Mouse (Mus musculus) spleen, postnatal 4 days (tissue): ENCODE data around the gene Inhbb.

Experiments
- DNase-seq, 2 experiments: peaks; one replicate each; pipeline ENCODE4 v3.0.0; 2022; ENCODE audit warnings: low spot score in 2 of 2

Gene Inhbb

GRCm38 (mm10) chr1:119420189-119420983, 1.7 kb downstream of the Inhbb start:
- DNase-seq = no peak

DNA sequence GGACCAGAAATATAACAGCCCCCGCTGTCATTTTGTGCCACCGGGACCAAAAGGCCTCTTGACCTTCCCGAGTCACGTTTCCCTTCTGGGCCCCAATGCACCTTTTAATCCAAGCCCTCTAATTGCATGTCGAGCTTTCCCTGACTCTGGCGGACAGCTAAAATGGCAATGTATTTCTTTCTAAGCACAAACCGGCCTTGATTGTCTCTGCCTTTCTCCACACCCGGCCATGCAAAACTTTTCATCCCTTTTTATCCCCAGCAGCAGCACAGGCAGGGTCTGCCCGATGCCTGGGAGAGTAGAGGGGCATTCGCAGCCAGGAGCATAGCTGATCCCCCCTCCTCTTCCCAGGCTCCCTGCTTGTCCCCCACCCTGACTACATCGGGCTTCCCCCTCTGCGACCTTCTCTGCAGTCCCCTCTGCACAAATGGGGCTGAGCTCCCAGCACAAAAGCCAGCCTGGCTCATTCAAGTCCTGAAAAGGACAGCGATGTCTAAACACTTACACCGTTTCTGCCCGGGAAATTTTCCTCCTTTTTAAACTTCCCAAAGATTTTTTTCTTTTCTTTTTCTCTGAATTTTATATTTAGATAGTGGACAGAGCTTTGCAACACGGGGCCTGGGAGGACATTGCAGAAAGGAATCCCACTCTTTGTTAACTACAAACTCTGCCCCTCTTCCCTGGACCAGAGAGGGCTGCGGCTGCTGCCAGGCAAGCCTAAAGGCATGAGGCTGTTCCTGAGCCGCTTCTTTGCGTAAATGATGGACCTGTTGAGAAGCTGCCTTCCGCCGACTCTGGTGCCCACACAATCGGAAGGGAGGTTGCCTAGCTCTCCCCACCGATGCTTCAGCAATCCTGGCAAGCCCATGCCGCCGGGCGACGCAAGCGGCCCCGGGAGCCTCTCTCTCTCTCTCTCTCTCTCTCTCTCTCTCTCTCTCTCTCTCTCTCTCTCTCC, 2.6 kb downstream of the Inhbb start:
- DNase-seq = no peak

- no peak for DNase-seq
These were observed 4.1 kb downstream of the Inhbb start for GRCm38 (mm10) chr1:119417991-119418390.

GRCm38 (mm10) chr1:119417542-119417941, 4.5 kb downstream of the Inhbb start:
- DNase-seq = no peak

DNA sequence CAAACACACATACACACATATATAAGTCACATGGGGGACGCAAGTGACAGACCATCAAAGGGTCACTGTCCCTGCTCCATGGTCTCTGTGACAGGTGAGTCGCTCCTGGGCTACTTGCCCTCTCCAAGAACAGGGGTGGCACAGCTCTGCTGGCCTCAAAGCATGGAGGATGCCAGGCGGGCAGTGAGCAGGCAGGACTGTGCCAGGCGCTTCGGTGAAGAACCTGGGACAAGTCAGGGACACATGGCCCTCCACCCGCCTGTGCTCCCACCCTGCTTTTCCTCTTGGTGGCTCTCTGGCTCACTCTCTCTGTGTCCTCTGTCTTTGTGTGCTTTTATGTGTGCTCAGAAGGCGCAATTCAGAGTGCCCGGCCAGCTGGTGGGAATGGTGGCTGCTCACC, 5.4 kb downstream of the Inhbb start:
- no peak for DNase-seq

DNA sequence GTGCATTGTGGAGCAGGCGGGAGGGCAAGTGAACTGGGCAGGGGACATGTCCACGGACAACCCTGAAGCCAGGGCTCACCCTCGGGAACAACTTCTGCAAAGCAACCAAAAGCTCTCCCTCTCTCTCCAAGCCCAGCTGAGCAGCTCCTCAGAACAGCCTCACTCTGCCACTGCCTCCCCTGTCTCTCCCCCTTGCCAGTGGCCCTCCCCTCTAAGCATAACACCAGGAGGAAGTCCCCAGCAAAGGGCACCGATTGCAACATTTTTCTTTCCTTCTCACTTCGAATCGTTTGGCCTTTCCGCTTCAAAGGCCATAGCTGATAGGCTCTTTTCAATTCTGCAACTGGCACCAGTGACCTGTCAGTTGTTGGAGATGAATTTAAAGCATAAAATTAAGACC, 5.9 kb downstream of the Inhbb start:
- DNase-seq = no peak

- DNase-seq = no peak
These were observed 6.9 kb downstream of the Inhbb start for GRCm38 (mm10) chr1:119415151-119415550.

GRCm38 (mm10) chr1:119410661-119411060, 11.4 kb downstream of the Inhbb start:
- DNase-seq = no peak

DNA sequence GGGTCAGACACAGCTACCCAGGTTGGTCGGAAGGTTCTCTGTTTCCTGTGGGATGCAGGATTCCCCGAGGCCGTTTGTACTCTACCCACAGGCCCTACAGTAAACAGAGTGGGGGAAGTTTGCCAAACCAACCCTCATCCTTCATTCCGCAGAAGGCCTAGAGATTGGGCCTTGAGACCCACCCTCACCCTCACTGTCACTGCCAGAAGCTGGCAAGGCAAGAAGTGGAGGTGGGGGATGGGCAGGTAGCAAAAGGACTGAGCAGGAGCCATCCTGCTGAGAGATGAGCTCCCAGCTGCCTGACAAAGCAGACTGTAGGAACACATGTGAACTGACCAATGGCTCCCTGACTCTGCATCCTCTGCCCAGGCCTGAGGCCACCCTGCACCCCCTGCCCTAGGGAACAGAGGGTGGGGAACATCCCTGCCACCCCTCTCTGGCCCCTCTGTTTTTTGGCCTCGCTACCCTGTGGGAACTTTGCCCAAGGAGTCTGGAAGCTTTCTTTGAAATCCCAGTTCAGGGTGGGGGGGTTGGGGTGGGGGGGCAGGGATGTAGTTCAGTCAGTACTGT, 12.4 kb downstream of the Inhbb start:
- DNase-seq = no peak

DNA sequence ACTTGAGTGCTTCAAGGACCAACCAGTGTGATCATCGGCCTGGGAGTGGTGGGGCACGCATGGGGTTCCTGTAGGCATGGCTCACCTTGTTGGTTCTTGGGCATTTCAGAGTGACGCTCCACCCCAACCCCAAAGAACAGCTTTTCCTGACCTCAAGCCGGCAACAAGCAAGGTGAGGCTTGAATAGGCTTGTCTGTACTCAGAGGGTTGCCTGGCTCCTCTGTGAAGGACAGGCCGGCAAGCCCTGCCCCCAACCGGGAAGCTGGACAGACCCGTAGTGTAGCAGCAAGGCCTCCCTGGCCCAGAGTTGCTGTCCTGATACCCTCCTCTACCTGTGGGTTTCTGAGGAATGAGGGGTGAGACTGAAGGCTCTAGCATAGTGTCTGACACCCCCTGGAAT, 12.9 kb downstream of the Inhbb start:
- no peak for DNase-seq

DNA sequence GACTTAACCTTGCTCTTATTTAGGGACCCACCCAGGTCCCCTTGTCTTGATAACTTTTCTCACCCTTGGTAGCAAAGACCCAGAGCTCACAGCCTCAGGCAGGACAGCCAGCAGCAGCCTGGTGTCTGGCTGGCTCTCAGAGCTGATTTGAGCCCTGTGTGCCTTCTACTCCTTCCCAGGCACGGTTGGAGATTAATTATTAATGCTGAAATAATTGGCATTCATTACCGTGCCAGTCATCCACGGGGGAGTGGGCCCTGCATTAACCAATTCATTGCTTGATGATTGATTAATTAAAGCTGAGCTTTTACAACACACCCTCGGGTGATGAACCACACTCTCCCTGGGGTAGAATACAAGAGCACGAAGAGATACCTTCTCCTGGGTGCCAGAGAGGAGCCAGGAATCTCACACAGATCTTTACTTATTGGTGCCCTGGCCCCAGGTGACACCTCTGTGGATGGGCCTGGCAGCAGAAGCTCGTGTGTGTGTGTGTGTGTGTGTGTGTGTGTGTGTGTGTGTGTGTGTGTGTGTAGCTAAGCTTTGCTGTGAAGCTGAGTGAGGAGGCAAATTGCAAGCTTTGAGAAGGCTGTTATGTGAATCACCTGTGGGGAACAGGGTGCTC, 14.2 kb downstream of the Inhbb start:
- DNase-seq = no peak

GRCm38 (mm10) chr1:119404798-119405197, 17.2 kb downstream of the Inhbb start:
- no peak for DNase-seq

DNA sequence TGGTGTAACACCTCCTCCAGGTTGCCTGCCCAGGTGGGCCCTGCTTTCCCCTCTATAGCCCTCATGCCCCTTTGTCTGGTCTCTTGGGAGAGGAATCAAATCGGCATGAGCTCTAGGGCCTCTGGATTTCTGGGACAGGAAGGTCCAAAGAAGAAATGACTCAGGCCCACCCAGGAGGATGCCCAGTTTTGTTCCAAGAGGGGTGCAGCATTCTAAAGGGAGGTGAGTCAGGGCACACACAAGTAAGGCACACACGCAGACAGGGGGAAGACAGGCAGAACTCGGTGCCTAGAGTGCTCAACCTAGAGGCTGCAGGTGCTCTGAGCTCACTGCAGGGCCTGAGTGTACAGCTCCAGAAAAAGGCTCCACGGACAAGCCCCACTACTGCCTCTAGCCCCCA, 17.7 kb downstream of the Inhbb start:
- no peak for DNase-seq

- DNase-seq = no peak
These were observed 20.8 kb downstream of the Inhbb start for GRCm38 (mm10) chr1:119401249-119401648.

GRCm38 (mm10) chr1:119398640-119399039, 23.4 kb downstream of the Inhbb start:
- DNase-seq = no peak

- no peak for DNase-seq
These were observed 24.2 kb downstream of the Inhbb start for GRCm38 (mm10) chr1:119397839-119398238.

DNA sequence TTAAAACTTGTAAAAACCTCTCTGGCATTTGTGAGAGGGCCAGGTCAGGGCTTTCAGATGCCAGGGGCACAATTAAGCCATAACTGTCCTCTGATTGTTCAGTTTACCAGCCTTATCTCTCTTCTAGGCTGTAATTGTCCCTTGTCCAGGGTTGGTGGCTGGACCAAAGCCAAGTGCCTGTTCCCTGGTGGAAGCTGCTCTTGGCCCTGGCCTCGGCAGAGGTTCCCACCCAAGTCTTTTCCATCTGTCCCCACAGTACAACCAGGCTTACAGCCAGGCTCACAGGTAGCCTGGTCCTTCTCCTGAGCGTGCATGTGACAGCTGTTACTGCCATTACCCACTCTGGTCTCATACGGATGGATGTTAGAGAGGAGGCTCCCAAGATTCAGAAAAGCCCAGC, 30.7 kb downstream of the Inhbb start:
- no peak for DNase-seq

DNA sequence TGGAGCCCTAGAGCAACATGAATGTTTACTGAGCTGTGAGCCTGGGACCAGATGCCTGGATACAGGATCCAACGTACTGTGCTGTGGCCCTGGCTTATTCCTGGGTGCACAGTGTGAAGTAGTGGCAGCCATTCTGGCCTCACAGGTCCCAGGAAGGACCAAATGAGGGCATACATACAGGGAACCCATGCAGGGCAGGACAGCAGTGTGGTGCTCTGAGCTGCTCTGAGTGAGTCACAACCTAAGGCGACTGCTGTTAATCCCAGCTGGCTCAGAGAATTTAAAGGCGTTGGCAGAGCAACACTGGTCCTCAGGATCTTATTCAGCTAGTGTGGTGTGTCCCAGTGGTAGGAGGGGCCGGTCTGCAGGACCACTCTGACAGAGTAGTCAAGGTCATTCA, 31.4 kb downstream of the Inhbb start:
- no peak for DNase-seq

- no peak for DNase-seq
These were observed 32.1 kb downstream of the Inhbb start for GRCm38 (mm10) chr1:119389771-119390500.

DNA sequence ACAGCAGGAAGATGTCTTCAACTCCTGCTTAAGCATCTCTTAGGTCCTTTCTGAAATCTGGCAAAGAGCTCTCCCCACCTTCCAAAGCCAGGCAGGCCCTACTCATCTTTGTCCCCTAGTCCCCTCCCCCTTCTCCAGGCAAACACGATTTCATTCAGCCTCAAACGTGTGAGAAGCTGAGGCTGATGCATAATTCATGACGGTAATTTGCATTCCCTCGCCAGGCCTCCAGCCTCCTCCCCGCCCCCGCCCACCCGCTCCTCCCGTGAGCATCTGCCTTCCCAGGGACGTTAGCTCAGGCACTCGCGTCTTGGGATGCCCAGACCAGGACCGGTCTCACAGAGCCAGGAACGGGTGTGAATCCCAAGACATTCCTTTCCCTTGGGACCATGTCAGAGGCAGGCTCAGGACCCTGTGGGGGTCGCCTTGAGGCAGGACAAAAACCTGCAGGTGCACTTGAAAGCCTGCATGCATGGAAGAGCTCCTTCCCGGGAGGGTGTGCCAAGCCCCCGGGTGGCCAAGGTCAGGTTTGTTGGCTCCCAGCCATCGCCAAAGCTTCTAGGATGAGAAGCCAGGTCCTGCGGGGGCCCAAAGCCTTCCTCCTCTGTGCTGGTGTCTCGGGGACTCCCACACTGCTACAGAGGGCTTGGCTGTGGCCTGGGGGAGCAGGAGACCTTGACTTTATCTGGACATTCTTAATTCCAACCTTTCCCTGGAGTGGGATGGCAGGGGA, 33.2 kb downstream of the Inhbb start:
- DNase-seq = no peak

GRCm38 (mm10) chr1:119386306-119386705, 35.7 kb downstream of the Inhbb start:
- no peak for DNase-seq
